Mouse (Mus musculus) forebrain, embryonic 14.5 days (tissue): Measurements from ENCODE around the gene Pnrc2. TPM values are rescaled to one million over a fixed set of nuclear protein-coding genes. Genes with fewer than 3 reads are reported as not detected.

ENCODE experiments used
- ATAC-seq: fragments of 200-750 bp; cut with Nextera tagmentation; 2 replicates; pipeline ENCODE4 v1.8.0; 2017; ENCODE audit warnings: mild to moderate bottlenecking, moderate library complexity
- DNase-seq: peaks from one replicate; pipeline ENCODE4 v3.0.0-alpha.2; 2015; ENCODE audit warnings: low spot score
- H3K27ac ChIP-seq: fragments of 300-500 bp; sonication (generic); 2 replicates; pipeline ENCODE4 v1.5.1; 2014; ENCODE audit warnings: low read depth, mild to moderate bottlenecking, control low read depth, low read length, moderate library complexity
- H3K27me3 ChIP-seq: fragments of 300-500 bp; sonication (generic); replicated peaks from 2 replicates; pipeline ENCODE4 v1.6.1; 2014; ENCODE audit warnings: low read length, control low read depth, mixed read lengths; ENCODE audit not compliant: control insufficient read depth, insufficient read depth
- H3K36me3 ChIP-seq: fragments of 300-500 bp; sonication (generic); 2 replicates; pipeline ENCODE4 v1.6.1; 2014; ENCODE audit warnings: low read length, control low read depth; ENCODE audit not compliant: control insufficient read depth, insufficient read depth
- H3K4me1 ChIP-seq: fragments of 300-500 bp; sonication (generic); 2 replicates; pipeline ENCODE4 v1.6.1; 2014; ENCODE audit warnings: antibody characterized with exemption, low read length, control low read depth; ENCODE audit not compliant: control insufficient read depth, insufficient read depth
- H3K4me2 ChIP-seq: fragments of 300-500 bp; sonication (generic); 2 replicates; pipeline ENCODE4 v1.6.1; 2014; ENCODE audit warnings: mild to moderate bottlenecking, control low read depth, low read length
- H3K4me3 ChIP-seq: fragments of 300-500 bp; sonication (generic); 2 replicates; pipeline ENCODE4 v1.5.1; 2014; ENCODE audit warnings: low read depth, low read length, control low read depth
- H3K9ac ChIP-seq: fragments of 300-500 bp; sonication (generic); 2 replicates; pipeline ENCODE4 v1.6.1; 2014; ENCODE audit warnings: mild to moderate bottlenecking, low read length, control low read depth, moderate library complexity
- H3K9me3 ChIP-seq: fragments of 300-500 bp; sonication (generic); replicated peaks from 2 replicates; pipeline ENCODE4 v1.6.1; 2016; ENCODE audit warnings: low read length, control low read depth, mixed read lengths; ENCODE audit not compliant: control insufficient read depth
- WGBS: fragments of 180-500 bp; shearing (Covaris S2); extraction: QIAGEN DNeasy Blood & Tissue Kit; methylation state at CpG from one replicate; pipeline ENCODE4 v1.1.7; 2014; 5-methylcytosine and 5-hydroxymethylcytosine counted together
- polyA plus RNA-seq: library from polyadenylated mRNA; unstranded; fragments of >200 nt; fragmentation: Nextera tagmentation; extraction: Ambion mirVana; gene quantifications from 2 replicates; pipeline ENCODE4 v1.2.1, GENCODE M21; 2014

Gene Pnrc2
- polyA plus RNA-seq = 162 and 165 TPM in 2 replicates

DNA sequence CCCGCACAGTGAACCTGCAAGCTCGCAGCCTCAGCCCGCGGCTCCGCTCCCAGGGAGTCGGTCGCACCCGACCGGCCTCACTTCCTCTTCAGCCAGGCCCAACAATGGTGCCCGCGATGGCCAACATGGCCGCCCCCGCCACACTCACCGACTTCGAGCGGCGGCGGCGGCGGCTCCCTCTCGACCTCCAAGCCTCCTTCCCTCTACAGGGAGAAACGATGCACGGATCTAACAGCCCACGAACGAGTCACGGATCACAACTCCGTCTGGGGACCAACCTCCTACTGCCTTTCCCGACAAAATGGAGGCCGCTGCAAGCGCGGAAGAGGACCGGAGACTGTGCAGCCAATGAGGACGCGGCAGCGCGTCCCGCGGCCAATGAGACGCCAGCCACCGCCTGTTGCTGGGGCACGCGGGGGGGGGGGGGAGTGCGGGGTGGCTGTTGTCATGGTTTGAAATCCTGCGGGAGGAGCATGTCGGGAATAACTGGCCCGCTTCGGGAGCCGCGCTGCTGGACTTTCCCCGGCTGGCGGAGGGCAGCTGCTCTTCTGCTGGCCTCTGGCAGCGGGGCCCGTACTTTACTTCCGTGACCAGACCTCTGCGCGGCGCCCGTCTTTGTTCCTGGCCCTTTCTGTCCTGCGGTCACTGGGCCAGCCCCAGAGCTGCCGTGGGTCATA lies at the start of gene Pnrc2:
Gene Pnrc2 (minus strand): TSS at position 325 of the 677 bp plus-strand sequence.
- ATAC-seq (peak; percentile 97), DNase-seq (peak; percentile 97)
- Histone ChIP-seq H3K4me3 (peak within 1 kb of the TSS; percentile 64), H3K9me3 (no peaks in the 10 kb centered on the region), H3K4me2 (peak within 1 kb of the TSS; percentile 81), H3K4me1 (peaks cover 40% of the 10 kb centered on the region), H3K27ac (peak within 1 kb of the TSS; percentile 99), H3K9ac (peak within 1 kb of the TSS; percentile 95), H3K36me3 (peaks cover 25% of the 10 kb centered on the region), H3K27me3 (no peaks in the 10 kb centered on the region)
- under 1% methylated on average over 45 of the region's 60 CpGs for whole genome bisulfite sequencing

GRCm38 (mm10) chr4:135922190-135922589 lies 48.5 kb upstream of the Pnrc2 start:
- H3K36me3 ChIP-seq = peaks cover 11% of the 10 kb centered on the region; the same call in 1 of the 2 replicates
- WGBS = 81% methylated on average over 1 of the region's 1 CpGs
- ATAC-seq (no peak), DNase-seq (no peak)
- peak overlapping the region; percentile 92 for H3K4me2 ChIP-seq
- H3K27me3 ChIP-seq = no peaks in the 10 kb centered on the region
- H3K4me1 ChIP-seq = peaks cover 6% of the 10 kb centered on the region
- no peak overlapping the region for H3K4me3 ChIP-seq
- no peaks in the 10 kb centered on the region for H3K9me3 ChIP-seq
- peak overlapping the region; percentile 79; the same call in 1 of the 2 replicates for H3K9ac ChIP-seq
- no peak overlapping the region for H3K27ac ChIP-seq

GRCm38 (mm10) chr4:135921257-135922120 lies 47.8 kb upstream of the Pnrc2 start:
- 6% methylated on average over 26 of the region's 26 CpGs for WGBS
- Histone ChIP-seq H3K4me3 (peak overlapping the region; percentile 73), H3K4me2 (peak overlapping the region; percentile 92), H3K27me3 (no peaks in the 10 kb centered on the region), H3K36me3 (peaks cover 9% of the 10 kb centered on the region; the same call in 1 of the 2 replicates), H3K4me1 (peaks cover 6% of the 10 kb centered on the region), H3K9ac (peak overlapping the region; percentile 79), H3K9me3 (no peaks in the 10 kb centered on the region), H3K27ac (peak overlapping the region; percentile 80; the same call in 1 of the 2 replicates)
- DNase-seq (peak; percentile 24), ATAC-seq (no peak)

DNA sequence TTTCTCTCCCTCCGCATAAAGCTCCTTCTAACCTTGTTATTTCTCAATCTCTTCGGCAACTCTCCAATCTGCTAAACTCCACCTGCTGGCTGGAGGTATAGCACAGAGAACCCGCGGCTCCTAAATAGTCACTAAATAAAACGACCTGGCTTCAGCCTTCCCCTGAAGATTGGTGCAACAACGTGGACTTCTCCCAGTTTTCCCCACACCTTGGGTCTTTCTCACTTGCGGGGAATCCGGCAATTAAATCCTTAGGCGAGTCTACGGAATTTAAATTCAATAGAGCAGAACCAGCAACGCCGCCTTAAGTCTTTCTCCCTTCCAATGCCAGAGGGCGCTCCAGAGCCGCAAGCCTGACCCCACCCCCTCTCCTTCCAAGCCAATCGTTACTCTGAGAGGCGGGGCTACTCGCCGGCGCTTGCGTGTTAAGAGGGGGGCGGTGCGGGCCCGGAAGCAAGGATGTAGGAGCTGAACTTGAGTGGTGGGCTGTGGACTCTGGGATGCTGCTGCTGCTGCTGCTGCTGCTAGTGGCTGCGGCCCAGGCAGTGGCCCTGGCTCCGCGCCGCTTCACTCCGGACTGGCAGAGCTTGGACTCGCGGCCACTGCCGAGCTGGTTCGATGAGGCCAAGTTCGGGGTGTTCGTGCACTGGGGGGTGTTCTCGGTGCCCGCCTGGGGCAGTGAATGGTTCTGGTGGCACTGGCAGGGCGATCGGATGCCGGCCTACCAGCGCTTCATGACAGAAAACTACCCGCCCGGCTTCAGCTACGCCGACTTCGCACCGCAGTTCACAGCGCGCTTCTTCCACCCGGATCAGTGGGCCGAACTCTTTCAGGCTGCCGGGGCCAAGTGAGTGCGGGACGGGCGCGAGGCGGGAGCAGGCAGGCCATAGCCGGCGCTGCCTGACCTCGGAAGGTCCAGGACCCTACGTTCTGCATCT lies 46.9 kb upstream of the Pnrc2 start, which contains the start of gene Fuca1:
Gene Fuca1 (plus strand): TSS at position 432 of the 938 bp plus-strand sequence.
- H3K27ac ChIP-seq = peak within 1 kb of the TSS; percentile 80
- H3K9ac ChIP-seq = peak within 1 kb of the TSS; percentile 79
- ATAC-seq (peak; percentile 99), DNase-seq (peak; percentile 99)
- H3K27me3 ChIP-seq = no peaks in the 10 kb centered on the region
- no peaks in the 10 kb centered on the region for H3K9me3 ChIP-seq
- H3K36me3 ChIP-seq = peaks cover 8% of the 10 kb centered on the region; the same call in 1 of the 2 replicates
- peak within 1 kb of the TSS; percentile 92 for H3K4me2 ChIP-seq
- H3K4me1 ChIP-seq = peaks cover 6% of the 10 kb centered on the region
- 2% methylated on average over 60 of the region's 60 CpGs for WGBS
- peak within 1 kb of the TSS; percentile 73 for H3K4me3 ChIP-seq

GRCm38 (mm10) chr4:135919280-135919639 lies 45.6 kb upstream of the Pnrc2 start:
- H3K27me3 ChIP-seq = no peaks in the 10 kb centered on the region
- H3K27ac ChIP-seq = no peak overlapping the region
- no peak overlapping the region for H3K4me3 ChIP-seq
- WGBS = 97% methylated on average over 3 of the region's 3 CpGs
- ATAC-seq (no peak), DNase-seq (no peak)
- peaks cover 6% of the 10 kb centered on the region for H3K4me1 ChIP-seq
- H3K9me3 ChIP-seq = no peaks in the 10 kb centered on the region
- no peak overlapping the region for H3K4me2 ChIP-seq
- H3K36me3 ChIP-seq = peaks cover 8% of the 10 kb centered on the region; the same call in 1 of the 2 replicates
- no peak overlapping the region for H3K9ac ChIP-seq

DNA sequence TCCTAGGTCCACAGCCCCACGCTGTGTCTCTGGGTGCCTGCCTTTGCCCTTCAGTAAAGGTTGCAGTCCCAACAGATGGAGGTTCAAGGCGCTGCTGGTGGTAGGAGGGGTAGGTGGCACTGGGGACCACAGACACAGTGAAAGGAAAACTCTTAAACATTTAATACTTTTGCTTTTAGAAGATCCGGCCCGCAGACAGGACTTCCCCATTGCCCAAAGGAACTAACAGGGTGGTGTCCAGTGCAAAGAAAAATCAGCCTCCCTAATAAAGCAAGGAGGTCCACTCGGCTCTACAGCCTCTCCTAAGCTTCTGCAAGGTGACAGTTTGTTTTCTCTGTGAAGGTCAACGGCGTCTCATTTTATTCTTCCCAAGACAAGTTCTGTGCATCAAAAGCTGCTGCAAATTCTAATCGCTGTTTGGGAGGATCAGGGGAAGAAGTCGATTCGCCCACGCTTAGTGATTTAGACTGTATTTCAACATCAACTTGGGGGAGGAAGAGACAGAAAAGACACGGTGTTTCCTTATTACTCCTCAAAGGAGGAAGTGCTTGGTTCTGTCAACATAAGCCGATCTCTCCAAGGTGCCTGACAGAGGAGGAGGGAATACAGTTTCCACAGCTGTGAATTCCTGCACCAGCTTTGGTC lies 45.1 kb upstream of the Pnrc2 start:
- peaks cover 6% of the 10 kb centered on the region for H3K4me1 ChIP-seq
- H3K36me3 ChIP-seq = peaks cover 8% of the 10 kb centered on the region; the same call in 1 of the 2 replicates
- H3K9ac ChIP-seq = no peak overlapping the region
- H3K9me3 ChIP-seq = no peaks in the 10 kb centered on the region
- H3K4me2 ChIP-seq = no peak overlapping the region
- WGBS = 93% methylated on average over 13 of the region's 13 CpGs
- no peaks in the 10 kb centered on the region for H3K27me3 ChIP-seq
- H3K4me3 ChIP-seq = no peak overlapping the region
- no peak for ATAC-seq
- H3K27ac ChIP-seq = no peak overlapping the region
- DNase-seq = no peak

DNA sequence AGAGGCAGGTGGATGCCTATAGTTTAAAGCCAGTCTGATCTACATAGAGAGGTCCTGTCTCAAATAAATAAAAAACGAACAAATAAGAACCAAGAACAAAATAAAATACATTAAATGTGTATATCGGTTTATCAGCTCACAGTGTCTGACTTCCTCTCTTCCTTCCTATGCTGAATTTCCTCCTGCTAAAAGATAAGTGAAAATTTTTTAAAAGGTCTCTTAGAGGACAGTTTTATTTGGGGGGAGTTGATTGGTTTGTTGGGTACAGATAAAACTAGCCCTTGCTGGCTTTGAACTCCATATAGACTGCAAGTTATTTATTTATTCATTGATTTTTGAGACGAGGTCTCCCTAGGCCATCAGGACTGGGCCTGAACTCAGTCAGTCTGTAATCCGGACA lies 39.8 kb upstream of the Pnrc2 start:
- Histone ChIP-seq H3K9me3 (no peaks in the 10 kb centered on the region), H3K36me3 (no peaks in the 10 kb centered on the region), H3K27me3 (no peaks in the 10 kb centered on the region), H3K9ac (no peak overlapping the region), H3K27ac (no peak overlapping the region; the same call in 1 of the 2 replicates), H3K4me2 (no peak overlapping the region), H3K4me1 (0 out of 2 replicates have a peak, but pooled peaks cover 3% of the 10 kb centered on the region), H3K4me3 (no peak overlapping the region)
- ATAC-seq = no peak
- no peak for DNase-seq
- WGBS = 89% methylated on average over 4 of the region's 4 CpGs

DNA sequence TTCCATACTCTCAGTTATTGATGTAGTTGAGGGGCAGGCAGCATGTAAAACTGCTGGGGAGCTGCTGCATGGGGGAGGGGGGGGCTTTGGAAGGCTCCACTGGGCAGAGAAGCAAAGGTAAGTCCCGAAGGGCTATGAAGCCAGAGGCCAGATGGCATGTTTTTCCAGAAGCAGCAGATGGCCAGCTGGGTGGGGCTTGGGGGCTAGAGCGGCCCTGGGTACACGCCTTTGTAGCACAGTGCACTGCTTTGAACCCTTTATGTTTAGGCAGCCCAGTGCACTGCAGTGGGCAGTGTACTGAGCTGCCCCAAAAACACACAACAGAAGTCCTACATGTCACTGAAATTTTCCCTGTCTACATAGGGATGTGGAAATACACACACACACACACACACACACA lies 39.2 kb upstream of the Pnrc2 start:
- ATAC-seq = peak; percentile 72; the same call in 1 of the 2 replicates
- Histone ChIP-seq H3K9ac (no peak overlapping the region), H3K27me3 (no peaks in the 10 kb centered on the region), H3K36me3 (no peaks in the 10 kb centered on the region), H3K4me3 (no peak overlapping the region), H3K4me2 (no peak overlapping the region), H3K9me3 (no peaks in the 10 kb centered on the region), H3K27ac (peak overlapping the region; percentile 39), H3K4me1 (0 out of 2 replicates have a peak, but pooled peaks cover 3% of the 10 kb centered on the region)
- 33% methylated on average over 3 of the region's 3 CpGs for WGBS
- peak; percentile 59 for DNase-seq
